Mouse (Mus musculus): Measurements from ENCODE around the gene Vrtn. TPM values are rescaled to one million over a fixed set of nuclear protein-coding genes. Genes with fewer than 3 reads are reported as not detected.

The Vrtn gene
- polyA plus RNA-seq, 1 experiment from 2014 or later: not detected

DNA sequence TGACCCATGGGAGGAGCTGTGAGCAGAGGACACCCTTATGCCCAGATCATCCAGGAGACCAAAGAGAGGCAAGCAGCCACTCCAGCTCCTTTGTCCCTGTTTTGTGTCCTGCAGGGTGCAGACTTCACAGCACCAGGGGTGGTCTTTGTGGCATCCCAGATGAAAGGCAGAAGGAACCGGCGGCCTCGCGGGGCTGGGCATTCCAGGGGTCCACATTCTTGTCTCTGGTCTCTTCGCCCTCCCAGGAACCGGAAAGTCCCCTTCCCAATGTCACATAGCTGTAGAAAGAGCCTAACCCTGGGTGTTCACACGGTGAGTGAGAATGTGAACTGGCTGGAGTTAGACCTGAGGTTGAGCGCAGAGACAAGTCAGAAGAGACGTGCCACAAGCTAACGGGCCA lies 30.8 kb downstream of the Vrtn start:
- Histone ChIP-seq H3K9me3 (ENCODE audit: control insufficient read depth, low read length) (no peaks in the 10 kb centered on the region), H3K4me1 (ENCODE audit: control insufficient read depth, insufficient read depth, low read length) (peaks cover 9% of the 10 kb centered on the region; the same call in 1 of the 2 replicates), H3K9ac (replicated peaks; ENCODE audit: low read depth, low read length) (no peak overlapping the region), H3K4me3 (ENCODE audit: low read depth, low read length) (no peak overlapping the region), H3K4me2 (ENCODE audit: low read depth, low read length) (no peak overlapping the region), H3K27me3 (ENCODE audit: control insufficient read depth, insufficient read depth, low read length) (no peaks in the 10 kb centered on the region), H3K27ac (ENCODE audit: low read depth, low read length) (no peak overlapping the region), H3K36me3 (ENCODE audit: control insufficient read depth, insufficient read depth, low read length) (no peaks in the 10 kb centered on the region)
- 32% methylated on average over 10 of the region's 10 CpGs for WGBS
- no peak for ATAC-seq (ENCODE audit: low read depth)

DNA sequence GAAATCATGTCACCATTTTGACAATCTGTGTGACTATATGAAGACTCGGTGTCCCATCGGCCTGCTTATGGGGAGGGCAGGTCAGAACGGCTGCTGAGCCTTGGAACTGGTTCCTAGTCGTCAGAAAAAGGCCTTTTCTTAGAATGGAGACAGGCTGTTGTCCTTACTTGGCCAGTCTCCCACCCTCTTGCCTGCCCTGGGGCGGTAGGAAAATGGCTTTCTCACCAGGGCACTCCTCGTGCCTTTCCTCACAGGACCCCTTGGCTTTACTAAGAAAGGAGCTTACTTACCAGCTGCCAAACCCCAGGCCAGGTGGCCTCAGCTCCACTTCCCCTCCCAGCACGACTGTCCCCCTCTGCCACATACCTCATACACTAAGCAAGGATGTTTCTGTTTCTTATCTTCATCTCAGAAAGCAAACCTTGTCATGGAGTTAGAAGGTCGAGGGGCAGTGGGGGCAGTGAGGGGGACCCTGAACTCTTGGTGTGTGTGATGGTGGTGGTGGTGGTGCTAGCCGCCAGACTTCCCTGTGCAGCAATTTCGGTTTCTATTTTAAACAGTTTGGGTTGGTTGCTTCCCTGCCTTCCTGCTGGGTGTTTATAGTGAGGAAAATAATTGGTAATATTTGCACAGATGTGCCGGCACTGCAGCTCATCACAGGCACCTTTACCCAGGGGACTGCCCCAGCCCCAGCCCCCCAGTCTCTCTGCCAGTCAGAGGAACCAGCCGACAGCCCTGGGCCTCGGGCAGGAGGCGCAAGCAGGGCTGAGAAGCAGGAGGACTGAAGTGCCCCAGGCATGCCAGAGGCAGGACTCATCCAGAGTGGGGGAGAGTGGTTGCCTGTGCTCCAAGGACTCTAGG lies 34.1 kb downstream of the Vrtn start:
- Histone ChIP-seq H3K4me2 (ENCODE audit: low read depth, low read length) (no peak overlapping the region), H3K4me3 (ENCODE audit: low read depth, low read length) (no peak overlapping the region), H3K27ac (ENCODE audit: low read depth, low read length) (peak overlapping the region; percentile 55; the same call in 1 of the 2 replicates), H3K36me3 (ENCODE audit: control insufficient read depth, insufficient read depth, low read length) (no peaks in the 10 kb centered on the region), H3K27me3 (ENCODE audit: control insufficient read depth, insufficient read depth, low read length) (no peaks in the 10 kb centered on the region), H3K4me1 (ENCODE audit: control insufficient read depth, insufficient read depth, low read length) (peaks cover 9% of the 10 kb centered on the region; the same call in 1 of the 2 replicates), H3K9me3 (ENCODE audit: control insufficient read depth, low read length) (no peaks in the 10 kb centered on the region), H3K9ac (replicated peaks; ENCODE audit: low read depth, low read length) (no peak overlapping the region)
- whole genome bisulfite sequencing: 33% methylated on average over 14 of the region's 14 CpGs
- ATAC-seq (ENCODE audit: low read depth): peak; percentile 56; the same call in 1 of the 2 replicates

DNA sequence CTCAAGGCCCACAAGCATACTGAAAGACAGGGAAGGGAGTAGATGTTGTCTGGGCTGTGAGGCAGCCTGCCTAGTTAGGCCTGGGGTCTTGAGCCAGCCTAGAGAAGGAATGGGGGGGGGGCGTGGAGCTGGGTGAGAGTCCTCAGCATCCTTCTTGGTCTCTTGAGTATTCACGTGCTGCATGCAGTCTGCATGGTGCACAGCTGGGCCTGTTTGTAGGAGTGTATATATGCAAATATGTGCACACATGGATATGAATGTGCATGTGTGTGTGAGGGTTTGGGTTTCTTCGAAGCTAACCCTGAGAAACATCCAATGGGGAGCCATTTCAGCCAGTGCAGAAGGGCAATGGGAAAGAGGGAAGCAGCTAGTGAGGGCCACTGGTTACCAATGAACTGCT lies 35.2 kb downstream of the Vrtn start:
- Histone ChIP-seq H3K4me1 (ENCODE audit: control insufficient read depth, insufficient read depth, low read length) (peaks cover 9% of the 10 kb centered on the region; the same call in 1 of the 2 replicates), H3K4me3 (ENCODE audit: low read depth, low read length) (no peak overlapping the region), H3K36me3 (ENCODE audit: control insufficient read depth, insufficient read depth, low read length) (no peaks in the 10 kb centered on the region), H3K9me3 (ENCODE audit: control insufficient read depth, low read length) (no peaks in the 10 kb centered on the region), H3K27me3 (ENCODE audit: control insufficient read depth, insufficient read depth, low read length) (no peaks in the 10 kb centered on the region), H3K4me2 (ENCODE audit: low read depth, low read length) (no peak overlapping the region), H3K27ac (ENCODE audit: low read depth, low read length) (no peak overlapping the region), H3K9ac (replicated peaks; ENCODE audit: low read depth, low read length) (no peak overlapping the region)
- ATAC-seq (ENCODE audit: low read depth): no peak
- WGBS: 64% methylated on average over 3 of the region's 3 CpGs

DNA sequence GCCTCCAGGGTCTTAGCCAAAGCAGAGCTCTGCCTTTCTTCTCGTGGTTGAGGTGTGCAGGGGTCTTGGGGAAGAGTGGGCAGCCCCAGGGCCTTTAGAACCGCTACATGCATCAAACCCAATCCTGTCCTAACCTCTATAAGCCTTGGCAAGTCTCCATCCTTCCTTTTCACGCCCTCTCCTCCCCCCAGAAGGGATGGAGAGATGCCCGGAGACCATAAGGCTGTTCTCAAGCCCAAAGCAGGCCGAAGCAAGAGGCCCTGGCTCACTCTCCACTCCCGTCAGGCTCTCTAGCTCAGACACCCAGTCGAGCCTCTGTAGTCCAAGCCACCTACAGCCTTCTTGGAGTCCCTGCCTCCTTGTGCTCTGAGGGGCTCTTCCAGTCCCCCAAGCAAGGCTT lies 43.8 kb downstream of the Vrtn start:
- 82% methylated on average over 7 of the region's 7 CpGs for WGBS
- H3K27ac ChIP-seq (ENCODE audit: low read depth, low read length): no peak overlapping the region

DNA sequence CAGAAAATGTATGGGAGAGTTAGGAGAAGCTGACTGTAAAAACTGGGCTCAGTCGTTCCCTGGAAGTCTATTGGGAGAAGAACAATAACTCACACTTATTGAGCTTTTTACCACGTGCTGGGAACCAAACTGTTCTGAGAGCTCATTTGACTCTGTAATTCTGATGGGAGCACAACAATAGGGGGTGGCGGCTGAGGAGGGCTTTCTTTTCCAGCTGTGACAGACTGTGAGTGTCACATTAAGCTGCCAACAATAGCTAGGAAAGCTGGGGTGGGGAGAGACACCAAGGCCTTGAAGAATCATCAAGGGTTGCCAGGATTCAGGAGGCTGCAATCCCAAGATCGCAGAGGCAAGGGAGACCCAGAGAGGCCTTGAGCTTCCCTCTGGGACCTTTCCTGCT lies 45.4 kb downstream of the Vrtn start:
- H3K4me2 ChIP-seq (ENCODE audit: low read depth, low read length): no peak overlapping the region
- H3K9ac ChIP-seq (replicated peaks; ENCODE audit: low read depth, low read length): no peak overlapping the region
- H3K27me3 ChIP-seq (ENCODE audit: control insufficient read depth, insufficient read depth, low read length): no peaks in the 10 kb centered on the region
- H3K9me3 ChIP-seq (ENCODE audit: control insufficient read depth, low read length): no peaks in the 10 kb centered on the region
- no peak overlapping the region for H3K4me3 ChIP-seq (ENCODE audit: low read depth, low read length)
- no peaks in the 10 kb centered on the region for H3K4me1 ChIP-seq (ENCODE audit: control insufficient read depth, insufficient read depth, low read length)
- 0 out of 2 replicates have a peak overlapping the region, but pooled peaks have one; percentile 28 for H3K27ac ChIP-seq (ENCODE audit: low read depth, low read length)
- no peaks in the 10 kb centered on the region for H3K36me3 ChIP-seq (ENCODE audit: control insufficient read depth, insufficient read depth, low read length)
- 13% methylated on average over 4 of the region's 4 CpGs for WGBS
- ATAC-seq (ENCODE audit: low read depth): no peak

More for the DNA sequence above, 43.8 kb downstream of the Vrtn start:
- H3K9ac ChIP-seq (replicated peaks; ENCODE audit: low read depth, low read length): no peak overlapping the region
- no peak overlapping the region for H3K4me2 ChIP-seq (ENCODE audit: low read depth, low read length)
- H3K4me3 ChIP-seq (ENCODE audit: low read depth, low read length): no peak overlapping the region
- H3K36me3 ChIP-seq (ENCODE audit: control insufficient read depth, insufficient read depth, low read length): no peaks in the 10 kb centered on the region
- ATAC-seq (ENCODE audit: low read depth): no peak
- no peaks in the 10 kb centered on the region for H3K4me1 ChIP-seq (ENCODE audit: control insufficient read depth, insufficient read depth, low read length)
- no peaks in the 10 kb centered on the region for H3K9me3 ChIP-seq (ENCODE audit: control insufficient read depth, low read length)
- no peaks in the 10 kb centered on the region for H3K27me3 ChIP-seq (ENCODE audit: control insufficient read depth, insufficient read depth, low read length)

DNA sequence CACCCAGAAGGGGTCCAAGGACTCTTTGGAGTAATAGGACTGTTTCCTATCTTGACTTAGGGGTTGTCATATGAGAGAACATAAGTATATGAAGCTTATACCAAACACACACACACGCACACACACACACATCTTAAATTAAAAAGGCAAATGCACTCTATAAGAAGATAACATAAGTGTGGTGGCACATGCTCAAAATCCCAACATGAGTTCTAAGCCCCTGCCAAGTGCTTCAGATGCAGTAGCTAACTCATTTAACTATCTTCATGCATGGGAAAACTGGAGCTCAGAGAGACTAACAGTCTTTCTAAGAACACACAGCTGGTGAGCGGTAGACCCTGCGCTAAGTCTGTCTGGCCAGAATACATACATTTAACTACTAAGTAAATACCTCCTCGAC lies 46.7 kb downstream of the Vrtn start:
- H3K4me3 ChIP-seq (ENCODE audit: low read depth, low read length): no peak overlapping the region
- H3K9ac ChIP-seq (replicated peaks; ENCODE audit: low read depth, low read length): no peak overlapping the region
- no peaks in the 10 kb centered on the region for H3K36me3 ChIP-seq (ENCODE audit: control insufficient read depth, insufficient read depth, low read length)
- H3K9me3 ChIP-seq (ENCODE audit: control insufficient read depth, low read length): no peaks in the 10 kb centered on the region
- no peak overlapping the region for H3K4me2 ChIP-seq (ENCODE audit: low read depth, low read length)
- no peak for ATAC-seq (ENCODE audit: low read depth)
- no peaks in the 10 kb centered on the region for H3K27me3 ChIP-seq (ENCODE audit: control insufficient read depth, insufficient read depth, low read length)
- WGBS: 81% methylated on average over 4 of the region's 4 CpGs
- no peaks in the 10 kb centered on the region for H3K4me1 ChIP-seq (ENCODE audit: control insufficient read depth, insufficient read depth, low read length)
- no peak overlapping the region for H3K27ac ChIP-seq (ENCODE audit: low read depth, low read length)

DNA sequence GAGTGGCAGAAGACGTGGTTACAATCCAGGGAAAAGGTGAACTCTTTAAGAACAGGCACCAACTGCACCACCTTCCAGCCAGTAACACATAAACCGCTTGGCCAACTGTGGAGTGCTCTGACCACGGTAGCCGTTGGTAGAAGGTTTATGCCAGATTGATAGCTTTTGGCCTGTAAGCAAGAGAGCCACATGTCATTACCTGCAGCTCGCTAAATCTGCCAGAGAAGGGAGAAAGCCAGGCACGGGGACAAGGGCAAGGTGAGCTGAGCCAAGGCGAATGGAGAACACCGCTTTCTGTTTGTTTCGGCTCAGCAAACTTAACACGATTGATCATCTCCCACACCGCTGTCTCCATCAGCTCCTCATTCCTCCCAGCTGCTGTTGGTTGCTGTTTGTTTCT lies 48.2 kb downstream of the Vrtn start:
- no peak for ATAC-seq (ENCODE audit: low read depth)
- 89% methylated on average over 11 of the region's 11 CpGs for WGBS
- no peak overlapping the region for H3K4me2 ChIP-seq (ENCODE audit: low read depth, low read length)

DNA sequence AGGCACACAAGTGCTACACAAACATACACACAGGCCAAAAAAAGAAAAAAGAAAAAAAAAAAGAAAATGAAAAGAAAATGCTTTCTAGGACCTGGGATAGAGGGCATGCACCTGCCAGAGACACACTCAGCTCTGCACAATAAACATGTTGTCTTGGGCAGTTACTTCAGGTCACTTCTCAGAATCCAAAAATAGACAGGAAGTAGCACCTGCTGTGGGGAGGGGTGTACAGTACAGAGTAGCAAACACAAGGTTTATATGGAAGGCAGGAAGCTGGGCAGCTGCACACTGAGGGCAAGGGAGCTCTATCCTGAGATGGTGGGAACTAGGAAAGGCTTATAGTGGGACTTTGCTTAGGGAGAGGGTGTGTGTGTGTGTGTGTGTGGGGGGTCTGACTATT lies 50.5 kb downstream of the Vrtn start:
- no peak overlapping the region for H3K4me3 ChIP-seq (ENCODE audit: low read depth, low read length)

More for the DNA sequence above, 48.2 kb downstream of the Vrtn start:
- Histone ChIP-seq H3K9me3 (ENCODE audit: control insufficient read depth, low read length) (no peaks in the 10 kb centered on the region), H3K9ac (replicated peaks; ENCODE audit: low read depth, low read length) (no peak overlapping the region), H3K4me1 (ENCODE audit: control insufficient read depth, insufficient read depth, low read length) (no peaks in the 10 kb centered on the region), H3K27me3 (ENCODE audit: control insufficient read depth, insufficient read depth, low read length) (no peaks in the 10 kb centered on the region), H3K27ac (ENCODE audit: low read depth, low read length) (no peak overlapping the region), H3K36me3 (ENCODE audit: control insufficient read depth, insufficient read depth, low read length) (no peaks in the 10 kb centered on the region), H3K4me3 (ENCODE audit: low read depth, low read length) (no peak overlapping the region)

DNA sequence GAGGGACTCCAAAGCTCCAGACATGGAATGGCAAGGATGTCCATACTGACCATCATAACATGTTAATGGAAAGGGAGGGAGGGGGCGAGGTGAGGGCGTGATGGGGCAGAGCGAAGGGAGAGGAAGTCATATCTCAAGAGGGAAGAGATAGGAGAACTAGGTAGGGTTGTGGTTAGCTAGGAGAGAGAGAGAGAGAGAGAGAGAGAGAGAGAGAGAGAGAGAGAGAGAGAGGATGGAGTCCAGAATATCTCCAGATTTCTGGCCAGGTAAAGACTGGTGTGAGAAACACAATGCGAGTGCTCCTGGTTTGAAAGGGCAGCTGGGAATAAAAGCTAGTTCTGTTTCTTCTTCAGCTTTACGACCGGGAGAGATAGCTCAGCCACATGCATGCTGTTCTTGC lies 51.3 kb downstream of the Vrtn start:
- H3K9me3 ChIP-seq (ENCODE audit: control insufficient read depth, low read length): no peaks in the 10 kb centered on the region
- no peak for ATAC-seq (ENCODE audit: low read depth)
- no peaks in the 10 kb centered on the region for H3K27me3 ChIP-seq (ENCODE audit: control insufficient read depth, insufficient read depth, low read length)
- H3K9ac ChIP-seq (replicated peaks; ENCODE audit: low read depth, low read length): no peak overlapping the region
- H3K4me2 ChIP-seq (ENCODE audit: low read depth, low read length): no peak overlapping the region
- H3K4me1 ChIP-seq (ENCODE audit: control insufficient read depth, insufficient read depth, low read length): no peaks in the 10 kb centered on the region
- H3K27ac ChIP-seq (ENCODE audit: low read depth, low read length): no peak overlapping the region
- 84% methylated on average over 6 of the region's 6 CpGs for WGBS
- H3K36me3 ChIP-seq (ENCODE audit: control insufficient read depth, insufficient read depth, low read length): no peaks in the 10 kb centered on the region
- H3K4me3 ChIP-seq (ENCODE audit: low read depth, low read length): no peak overlapping the region

More for the DNA sequence above, 50.5 kb downstream of the Vrtn start:
- Histone ChIP-seq H3K27me3 (ENCODE audit: control insufficient read depth, insufficient read depth, low read length) (no peaks in the 10 kb centered on the region), H3K36me3 (ENCODE audit: control insufficient read depth, insufficient read depth, low read length) (no peaks in the 10 kb centered on the region), H3K9ac (replicated peaks; ENCODE audit: low read depth, low read length) (no peak overlapping the region), H3K27ac (ENCODE audit: low read depth, low read length) (no peak overlapping the region), H3K4me2 (ENCODE audit: low read depth, low read length) (no peak overlapping the region), H3K9me3 (ENCODE audit: control insufficient read depth, low read length) (no peaks in the 10 kb centered on the region), H3K4me1 (ENCODE audit: control insufficient read depth, insufficient read depth, low read length) (no peaks in the 10 kb centered on the region)
- no peak for ATAC-seq (ENCODE audit: low read depth)
